Mouse (Mus musculus) stomach, embryonic 14.5 days (tissue): ENCODE results near the gene Yeats2. TPM values are rescaled to one million over a fixed set of nuclear protein-coding genes. Genes with fewer than 3 reads are reported as not detected.

ENCODE experiments used
- ATAC-seq: fragments of 200-750 bp; cut with Nextera tagmentation; 2 replicates; pipeline ENCODE4 v1.8.0; 2017; ENCODE audit warnings: low read depth, moderate TSS enrichment; ENCODE audit not compliant: insufficient number of reproducible peaks, insufficient read depth, low FRiP score
- H3K27ac ChIP-seq: fragments of 300-500 bp; sonication (generic); 2 replicates; pipeline ENCODE4 v1.5.1; 2014; ENCODE audit warnings: mild to moderate bottlenecking, low read length, moderate library complexity, mixed read lengths
- H3K27me3 ChIP-seq: fragments of 300-500 bp; sonication (generic); 2 replicates; pipeline ENCODE4 v1.6.1; 2014; ENCODE audit warnings: low read length, control low read depth, mixed read lengths; ENCODE audit not compliant: control insufficient read depth, insufficient read depth
- H3K36me3 ChIP-seq: fragments of 300-500 bp; sonication (generic); 2 replicates; pipeline ENCODE4 v1.6.1; 2014; ENCODE audit warnings: mild to moderate bottlenecking, control low read depth, low read length, moderate library complexity, mixed read lengths; ENCODE audit not compliant: control insufficient read depth, insufficient read depth
- H3K4me1 ChIP-seq: fragments of 300-500 bp; sonication (generic); 2 replicates; pipeline ENCODE4 v1.6.1; 2014; ENCODE audit warnings: low read length, control low read depth, mixed read lengths; ENCODE audit not compliant: control insufficient read depth, insufficient read depth
- H3K4me2 ChIP-seq: fragments of 300-500 bp; sonication (generic); replicated peaks from 2 replicates; pipeline ENCODE4 v1.6.1; 2014; ENCODE audit warnings: low read depth, low read length, control low read depth
- H3K4me3 ChIP-seq: fragments of 300-500 bp; sonication (generic); 2 replicates; pipeline ENCODE4 v1.5.1; 2014; ENCODE audit warnings: low read depth, low read length, control low read depth
- H3K9ac ChIP-seq: fragments of 300-500 bp; sonication (generic); replicated peaks from 2 replicates; pipeline ENCODE4 v1.6.1; 2014; ENCODE audit warnings: low read depth, mild to moderate bottlenecking, control low read depth, low read length, moderate library complexity, mixed read lengths
- H3K9me3 ChIP-seq: fragments of 300-500 bp; sonication (generic); 2 replicates; pipeline ENCODE4 v1.6.1; 2016; ENCODE audit warnings: low read depth, low read length, control low read depth; ENCODE audit not compliant: control insufficient read depth
- WGBS: fragments of 180-500 bp; shearing (Covaris S2); extraction: QIAGEN DNeasy Blood & Tissue Kit; methylation state at CpG from one replicate; pipeline ENCODE4 v1.1.7; 2014; 5-methylcytosine and 5-hydroxymethylcytosine counted together
- polyA plus RNA-seq: library from polyadenylated mRNA; unstranded; fragments of >200 nt; fragmentation: Nextera tagmentation; extraction: Ambion mirVana; gene quantifications from 2 replicates; pipeline ENCODE4 v1.2.1, GENCODE M21; 2014

The Yeats2 gene
- polyA plus RNA-seq, 1 experiment from 2014 or later = 45.3 TPM

DNA sequence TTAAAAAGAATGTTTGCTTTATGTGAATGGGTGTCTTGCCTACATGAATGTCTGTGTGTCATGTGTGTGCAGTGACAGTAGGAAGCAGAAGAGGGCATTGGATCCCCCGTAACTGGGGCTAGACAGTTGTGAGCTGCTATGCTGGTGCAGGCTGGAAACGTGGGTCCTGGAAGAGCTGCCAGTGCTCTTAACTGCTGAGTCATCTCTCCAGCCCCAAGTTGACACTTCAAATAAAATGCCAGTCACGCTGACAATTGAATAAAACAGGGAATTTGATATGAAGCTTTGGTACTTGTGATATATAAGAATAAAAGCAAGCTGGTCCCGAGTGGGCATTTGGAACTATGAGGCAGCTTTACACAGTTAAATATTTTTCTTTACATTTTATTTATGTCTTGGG, 139.4 kb downstream of the Yeats2 start:
- ATAC-seq = no peak
- 82% methylated on average over 4 of the region's 4 CpGs for WGBS

More for the DNA sequence above, 139.4 kb downstream of the Yeats2 start:
- no peak overlapping the region for H3K27ac ChIP-seq
- no peaks in the 10 kb centered on the region for H3K27me3 ChIP-seq
- no peaks in the 10 kb centered on the region for H3K9me3 ChIP-seq
- H3K9ac ChIP-seq = no peak overlapping the region
- H3K4me3 ChIP-seq = no peak overlapping the region
- H3K4me2 ChIP-seq = no peak overlapping the region
- no peaks in the 10 kb centered on the region for H3K4me1 ChIP-seq
- H3K36me3 ChIP-seq = peaks cover 41% of the 10 kb centered on the region

Other genes with a start within 250 kb of the Yeats2 start
- 7.5 and 7.7 TPM in 2 replicates for gene Klhl6, start 158.0 kb upstream of the Yeats2 start, polyA plus RNA-seq
- 28.9 and 32.6 TPM in 2 replicates for gene Klhl24, start 43.5 kb upstream of the Yeats2 start, polyA plus RNA-seq
- gene Map6d1, start 100.3 kb downstream of the Yeats2 start, polyA plus RNA-seq = 0.69 and 1.3 TPM in 2 replicates
- 76.3 and 83.4 TPM in 2 replicates for gene Parl, start 161.3 kb downstream of the Yeats2 start, polyA plus RNA-seq
- gene Cyp2ab1, start 184.3 kb downstream of the Yeats2 start, polyA plus RNA-seq = not detected in 2 replicates